Mouse (Mus musculus): Measurements from ENCODE around the gene Fam168b. TPM values are rescaled to one million over a fixed set of nuclear protein-coding genes. Genes with fewer than 3 reads are reported as not detected.

Fam168b gene
- polyA plus RNA-seq, 1 experiment = 37.7 TPM

DNA sequence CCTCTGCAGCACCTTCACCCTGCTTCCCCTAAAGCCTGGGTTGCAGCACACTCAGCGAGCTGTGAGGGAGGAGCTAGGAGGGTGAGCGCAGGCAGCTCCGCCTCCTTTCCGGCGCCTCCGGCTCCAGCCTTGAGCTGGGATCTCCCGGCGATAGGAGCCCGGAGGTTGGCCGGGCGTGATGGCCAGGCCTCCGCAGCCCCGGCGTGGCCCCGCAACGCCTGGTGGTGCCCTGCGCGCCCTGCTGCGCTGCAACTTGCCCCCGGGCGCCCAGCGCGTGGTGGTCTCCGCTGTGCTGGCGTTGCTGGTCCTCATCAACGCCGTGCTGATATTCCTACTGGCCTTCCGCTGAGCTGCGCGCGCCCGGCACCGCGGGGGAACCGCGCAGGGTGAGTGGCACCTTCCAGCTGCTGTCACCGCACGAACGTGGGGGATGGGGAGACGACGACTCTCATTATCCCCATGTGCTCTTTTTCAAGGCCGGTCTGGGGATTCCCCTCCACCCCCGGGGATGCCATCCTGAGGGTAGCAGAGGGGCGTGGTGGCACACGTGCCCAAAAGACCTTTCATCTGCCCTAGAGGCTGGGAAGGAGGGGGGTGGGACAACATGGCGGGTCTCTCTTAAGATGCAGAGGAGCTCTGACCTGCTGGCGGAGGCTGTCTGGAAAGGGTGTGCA, 41.1 kb downstream of the Fam168b start:
- TF ChIP-seq POLR2A (IDR thresholded peaks at IDR 0.05; ENCODE audit: insufficient read length, low read depth) = peak; percentile 67
- no peak for TF ChIP-seq TCF12 (IDR thresholded peaks at IDR 0.05; ENCODE audit: insufficient read depth, poor library complexity, severe bottlenecking)
- TF ChIP-seq MYOG (IDR thresholded peaks at IDR 0.05; ENCODE audit: control insufficient read depth in 1 of 3, insufficient read depth in 1 of 3, insufficient read length in 2 of 3, low read depth in 2 of 3) = peak in 2 of 3 experiments; percentile 37 to 64
- peak in 2 of 3 experiments; percentile 72 to 84 for TF ChIP-seq MYOD1 (IDR thresholded peaks at IDR 0.05; ENCODE audit: control insufficient read depth in 1 of 3, insufficient read length in 2 of 3, low read depth in 2 of 3)
- TF ChIP-seq POLR2AphosphoS2 (IDR thresholded peaks at IDR 0.05; ENCODE audit: insufficient read length, low read depth) = no peak
- H3K79me2 ChIP-seq (ENCODE audit: control insufficient read depth, insufficient read depth) = no peaks in the 10 kb centered on the region
- no peaks in the 10 kb centered on the region for H3K36me3 ChIP-seq (ENCODE audit: control insufficient read depth, insufficient read depth)
- peak overlapping the region; percentile 80 for H3K4me2 ChIP-seq (ENCODE audit: low read depth)
- peak overlapping the region; percentile 2 for H3ac ChIP-seq (ENCODE audit: control insufficient read depth, insufficient read length)
- peak overlapping the region; percentile 16 for H3K4me3 ChIP-seq
- no peaks in the 10 kb centered on the region for H3K27me3 ChIP-seq (ENCODE audit: control insufficient read depth, insufficient read depth, insufficient read length)

DNA sequence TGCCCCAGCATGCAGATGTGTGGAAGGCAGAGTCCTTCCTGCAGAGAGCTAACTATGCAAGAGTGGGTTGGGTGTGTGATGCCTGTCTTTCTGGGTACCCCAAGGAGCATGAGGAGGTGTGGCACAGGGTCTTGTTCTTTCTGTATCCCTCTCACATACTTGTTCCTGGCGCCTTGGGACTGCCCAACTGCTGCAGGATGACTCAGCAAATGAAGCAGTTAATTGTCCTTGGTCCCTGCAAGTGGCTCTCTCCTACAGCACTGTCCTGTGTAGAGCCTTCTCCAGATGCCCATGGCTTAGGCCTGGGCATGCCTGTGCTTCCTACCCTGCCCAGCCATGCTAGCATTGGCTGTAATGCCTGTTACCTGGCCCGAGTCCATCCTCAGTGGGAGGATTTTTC, 43.7 kb downstream of the Fam168b start:
- H3ac ChIP-seq (ENCODE audit: control insufficient read depth, insufficient read length) = no peak overlapping the region
- no peaks in the 10 kb centered on the region for H3K27me3 ChIP-seq (ENCODE audit: control insufficient read depth, insufficient read depth, insufficient read length)
- TF ChIP-seq REST (IDR thresholded peaks at IDR 0.05; ENCODE audit: insufficient read depth, insufficient read length) (no peak), CEBPB (IDR thresholded peaks at IDR 0.05; ENCODE audit: insufficient read depth, poor library complexity, severe bottlenecking) (no peak), USF1 (IDR thresholded peaks at IDR 0.05; ENCODE audit: low read depth) (no peak), MYOG (IDR thresholded peaks at IDR 0.05; ENCODE audit: control insufficient read depth in 1 of 3, insufficient read depth in 1 of 3, insufficient read length in 2 of 3, low read depth in 2 of 3) (no peak), TCF3 (IDR thresholded peaks at IDR 0.05; ENCODE audit: insufficient read length, low read depth) (no peak), SRF (IDR thresholded peaks at IDR 0.05; ENCODE audit: control insufficient read depth, insufficient read length, low read depth) (no peak), MAX (IDR thresholded peaks at IDR 0.05; ENCODE audit: low read depth) (no peak), POLR2A (IDR thresholded peaks at IDR 0.05; ENCODE audit: insufficient read length, low read depth) (no peak), TCF12 (IDR thresholded peaks at IDR 0.05; ENCODE audit: insufficient read depth, poor library complexity, severe bottlenecking) (no peak), E2F4 (IDR thresholded peaks at IDR 0.05; ENCODE audit: insufficient read depth) (no peak), POLR2AphosphoS2 (IDR thresholded peaks at IDR 0.05; ENCODE audit: insufficient read length, low read depth) (no peak), MYOD1 (IDR thresholded peaks at IDR 0.05; ENCODE audit: control insufficient read depth in 1 of 3, insufficient read length in 2 of 3, low read depth in 2 of 3) (no peak)
- H3K36me3 ChIP-seq (ENCODE audit: control insufficient read depth, insufficient read depth) = no peaks in the 10 kb centered on the region
- H3K4me2 ChIP-seq (ENCODE audit: low read depth) = no peak overlapping the region
- no peak overlapping the region for H3K4me3 ChIP-seq
- no peaks in the 10 kb centered on the region for H3K79me2 ChIP-seq (ENCODE audit: control insufficient read depth, insufficient read depth)

DNA sequence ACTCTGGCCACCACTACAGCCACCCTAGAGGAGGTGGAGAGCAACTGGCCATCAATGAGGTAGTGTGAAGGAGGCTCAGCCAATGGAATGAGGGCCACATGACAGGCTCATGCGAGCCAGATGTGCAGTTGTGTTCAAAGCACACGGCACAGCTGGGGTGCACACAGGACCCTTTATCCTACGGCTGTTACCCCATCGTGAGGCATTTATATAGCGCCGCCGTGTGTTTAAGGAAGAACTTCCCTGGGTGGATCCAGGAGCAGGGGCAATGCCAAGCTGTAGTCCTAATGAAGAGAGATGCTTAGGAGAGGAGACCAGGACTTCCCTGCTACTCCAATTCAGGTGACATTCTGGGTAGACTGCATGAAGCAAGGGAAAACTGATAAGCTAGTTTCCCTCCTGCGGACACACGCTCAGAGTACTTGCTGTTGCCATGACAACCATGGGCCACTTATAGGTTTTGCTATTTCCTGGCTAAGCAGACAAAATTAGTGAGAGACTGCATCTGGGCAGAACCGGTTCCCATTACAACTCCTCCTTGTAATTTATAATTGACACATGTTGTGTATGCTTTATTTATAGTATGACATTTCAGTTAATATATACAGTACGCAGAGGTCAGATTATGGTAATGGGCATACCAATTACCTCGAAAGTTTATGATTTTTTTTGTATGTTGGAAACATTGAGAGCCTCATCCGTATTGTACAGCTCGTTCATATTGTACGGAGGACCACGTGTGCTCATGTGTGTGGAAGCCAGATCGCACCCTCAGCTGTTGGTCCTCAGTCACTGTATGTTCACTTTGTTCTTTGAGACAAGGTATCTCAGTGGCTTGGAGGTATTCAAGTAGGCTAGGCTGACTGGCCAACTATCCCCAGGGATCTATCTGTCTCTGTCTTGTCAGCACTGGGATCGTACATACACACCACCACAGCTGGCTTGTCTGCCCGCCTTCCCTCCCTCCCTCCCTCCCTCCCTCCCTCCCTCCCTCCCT, 49.3 kb downstream of the Fam168b start:
- TF ChIP-seq POLR2A (IDR thresholded peaks at IDR 0.05; ENCODE audit: insufficient read length, low read depth) (no peak), TCF12 (IDR thresholded peaks at IDR 0.05; ENCODE audit: insufficient read depth, poor library complexity, severe bottlenecking) (no peak), E2F4 (IDR thresholded peaks at IDR 0.05; ENCODE audit: insufficient read depth) (no peak), USF1 (IDR thresholded peaks at IDR 0.05; ENCODE audit: low read depth) (no peak), SRF (IDR thresholded peaks at IDR 0.05; ENCODE audit: control insufficient read depth, insufficient read length, low read depth) (no peak), CEBPB (IDR thresholded peaks at IDR 0.05; ENCODE audit: insufficient read depth, poor library complexity, severe bottlenecking) (no peak), TCF3 (IDR thresholded peaks at IDR 0.05; ENCODE audit: insufficient read length, low read depth) (no peak), REST (IDR thresholded peaks at IDR 0.05; ENCODE audit: insufficient read depth, insufficient read length) (no peak), MAX (IDR thresholded peaks at IDR 0.05; ENCODE audit: low read depth) (no peak), POLR2AphosphoS2 (IDR thresholded peaks at IDR 0.05; ENCODE audit: insufficient read length, low read depth) (no peak), MYOG (IDR thresholded peaks at IDR 0.05; ENCODE audit: control insufficient read depth in 1 of 3, insufficient read depth in 1 of 3, insufficient read length in 2 of 3, low read depth in 2 of 3) (no peak), MYOD1 (IDR thresholded peaks at IDR 0.05; ENCODE audit: control insufficient read depth in 1 of 3, insufficient read length in 2 of 3, low read depth in 2 of 3) (no peak)
- Histone ChIP-seq H3K79me2 (ENCODE audit: control insufficient read depth, insufficient read depth) (no peaks in the 10 kb centered on the region), H3K27me3 (ENCODE audit: control insufficient read depth, insufficient read depth, insufficient read length) (no peaks in the 10 kb centered on the region), H3ac (ENCODE audit: control insufficient read depth, insufficient read length) (no peak overlapping the region), H3K36me3 (ENCODE audit: control insufficient read depth, insufficient read depth) (no peaks in the 10 kb centered on the region), H3K4me3 (no peak overlapping the region), H3K4me2 (ENCODE audit: low read depth) (no peak overlapping the region)

DNA sequence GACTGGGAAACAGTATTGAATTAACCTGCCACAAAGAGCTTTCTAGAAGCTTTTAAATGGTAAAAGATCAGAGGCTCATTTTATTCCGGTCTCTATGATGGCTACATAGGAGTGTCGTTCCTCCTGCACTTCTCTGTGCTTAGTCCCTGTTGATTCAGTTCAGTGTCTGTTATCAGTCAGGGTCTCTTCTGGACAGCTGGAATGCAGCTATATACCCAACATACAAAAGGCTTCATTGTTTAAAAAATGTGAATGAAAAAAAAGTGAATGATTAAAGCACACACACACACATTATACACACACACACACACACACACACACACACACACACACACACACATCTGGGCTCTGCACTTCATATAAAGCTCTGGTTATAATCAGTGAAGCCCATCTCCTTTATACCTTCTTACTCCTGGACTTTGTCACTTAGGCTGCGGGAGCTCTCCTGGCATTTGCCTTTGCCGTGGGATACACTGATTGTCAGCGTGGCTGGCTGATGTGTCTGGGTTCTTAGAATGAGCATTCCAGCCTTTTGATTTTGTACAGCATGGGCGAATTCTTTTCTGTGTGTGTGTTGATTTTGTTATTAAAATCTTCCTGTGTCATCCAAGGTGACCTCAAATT, 59.2 kb downstream of the Fam168b start:
- TF ChIP-seq POLR2A (IDR thresholded peaks at IDR 0.05; ENCODE audit: insufficient read length, low read depth) = no peak
- TF ChIP-seq TCF12 (IDR thresholded peaks at IDR 0.05; ENCODE audit: insufficient read depth, poor library complexity, severe bottlenecking) = no peak
- no peak for TF ChIP-seq MAX (IDR thresholded peaks at IDR 0.05; ENCODE audit: low read depth)
- no peak for TF ChIP-seq TCF3 (IDR thresholded peaks at IDR 0.05; ENCODE audit: insufficient read length, low read depth)
- TF ChIP-seq SRF (IDR thresholded peaks at IDR 0.05; ENCODE audit: control insufficient read depth, insufficient read length, low read depth) = no peak
- TF ChIP-seq CEBPB (IDR thresholded peaks at IDR 0.05; ENCODE audit: insufficient read depth, poor library complexity, severe bottlenecking) = no peak
- no peak for TF ChIP-seq USF1 (IDR thresholded peaks at IDR 0.05; ENCODE audit: low read depth)
- no peak overlapping the region for H3K4me2 ChIP-seq (ENCODE audit: low read depth)
- no peaks in the 10 kb centered on the region for H3K27me3 ChIP-seq (ENCODE audit: control insufficient read depth, insufficient read depth, insufficient read length)
- no peak overlapping the region for H3ac ChIP-seq (ENCODE audit: control insufficient read depth, insufficient read length)
- no peak overlapping the region for H3K4me3 ChIP-seq
- H3K79me2 ChIP-seq (ENCODE audit: control insufficient read depth, insufficient read depth) = no peaks in the 10 kb centered on the region
- no peaks in the 10 kb centered on the region for H3K36me3 ChIP-seq (ENCODE audit: control insufficient read depth, insufficient read depth)

All from myocyte (in vitro differentiated cells).